Mouse (Mus musculus) E14TG2a.4 (cell line): ENCODE data around the gene Gng7.

ENCODE experiments used
- CTCF ChIP-seq: conservative IDR thresholded peaks from 2 replicates; pipeline ENCODE4 v1.5.1; 2014; ENCODE audit warnings: low read length
- NANOG ChIP-seq: IDR thresholded peaks from 2 replicates; pipeline ENCODE4 v1.6.1; 2014; ENCODE audit warnings: borderline replicate concordance, low read length, mixed read lengths
- POU5F1 ChIP-seq: IDR thresholded peaks from 2 replicates; pipeline ENCODE4 v1.6.1; 2014; ENCODE audit warnings: low read length, borderline replicate concordance

- no peak for TF ChIP-seq CTCF
- TF ChIP-seq NANOG, result no peak
- no peak for TF ChIP-seq POU5F1
These were observed 24.3 kb downstream of the Gng7 start for GRCm38 (mm10) chr10:80990406-80990805.
